Mouse (Mus musculus) lung, embryonic 15.5 days (tissue): Measurements from ENCODE around the gene Pygo1. TPM values are rescaled to one million over a fixed set of nuclear protein-coding genes. Genes with fewer than 3 reads are reported as not detected.

Experiments used
- polyA plus RNA-seq: library from polyadenylated mRNA; unstranded; fragments of >200 nt; fragmentation: Nextera tagmentation; extraction: Ambion mirVana; gene quantifications from 2 replicates; pipeline ENCODE4 v1.2.1, GENCODE M21; 2015

Gene Pygo1
- polyA plus RNA-seq, 1 experiment from 2014 or later, result 3.6 TPM

Other genes starting within 250 kb of the Pygo1 start
- 0.50 and 0.58 TPM in 2 replicates for gene Prtg, start 118.8 kb upstream of the Pygo1 start, polyA plus RNA-seq
- 1.2 and 1.6 TPM in 2 replicates for gene Dyx1c1, start 33.1 kb downstream of the Pygo1 start, polyA plus RNA-seq
- gene Gm44503, start 33.2 kb downstream of the Pygo1 start, polyA plus RNA-seq, result not detected in 2 replicates
- 19.7 and 20.6 TPM in 2 replicates for gene Ccpg1os, start 59.7 kb downstream of the Pygo1 start, polyA plus RNA-seq
- 28.7 and 31.3 TPM in 2 replicates for gene Ccpg1, start 59.8 kb downstream of the Pygo1 start, polyA plus RNA-seq
- 9.5 and 12.7 TPM in 2 replicates for gene Pigb, start 114.7 kb downstream of the Pygo1 start, polyA plus RNA-seq
- gene Rab27a, start 119.2 kb downstream of the Pygo1 start, polyA plus RNA-seq, result 8.8 and 10.1 TPM in 2 replicates
- gene Khdc3, start 176.2 kb downstream of the Pygo1 start, polyA plus RNA-seq, result 0.09 TPM in 1 of 2 replicates, not detected in the other
- gene Gm20509, start 176.8 kb downstream of the Pygo1 start, polyA plus RNA-seq, result not detected in 2 replicates
- gene Rsl24d1, start 187.8 kb downstream of the Pygo1 start, polyA plus RNA-seq, result 98.4 and 108 TPM in 2 replicates